ENCODE assay signal across 7 mouse cellular contexts in genomic region chr11:99206954-99207353, GRCm38 (mm10). TPM values are rescaled to one million over a fixed set of nuclear protein-coding genes. Genes with fewer than 3 reads are reported as not detected.
DNase-seq lines count a peak whose midpoint lies in the region; ATAC-seq and TF ChIP-seq lines count a peak whose summit lies in the region.

No protein-coding gene starts in this region.

- no peak for ATAC-seq in hindbrain, embryonic 11.5 days (ENCODE audit: low FRiP score)
- ATAC-seq in hindbrain, embryonic 16.5 days, result no peak
- ATAC-seq in Patski, result no peak
- ATAC-seq in liver, embryonic 12.5 days, result peak; percentile 92

- no peaks in the 10 kb centered on the region for H3K27me3 ChIP-seq in hindbrain, embryonic 11.5 days (ENCODE audit: control insufficient read depth, insufficient read depth, low read length)
- H3K27me3 ChIP-seq in hindbrain, embryonic 16.5 days (replicated peaks; ENCODE audit: control insufficient read depth, insufficient read depth, low read length), result no peaks in the 10 kb centered on the region
- H3K27me3 ChIP-seq in Patski, result no peaks in the 10 kb centered on the region
- no peaks in the 10 kb centered on the region for H3K27me3 ChIP-seq in liver, embryonic 12.5 days (replicated peaks)

- peak; percentile 71 for TF ChIP-seq CTCF in Patski (IDR thresholded peaks at IDR 0.05)

- no peaks in the 10 kb centered on the region for H3K4me1 ChIP-seq in hindbrain, embryonic 11.5 days (replicated peaks; ENCODE audit: control insufficient read depth, insufficient read depth, low read length)
- no peaks in the 10 kb centered on the region for H3K4me1 ChIP-seq in hindbrain, embryonic 16.5 days (ENCODE audit: control insufficient read depth, insufficient read depth, low read depth, low read length)
- peaks cover 21% of the 10 kb centered on the region for H3K4me1 ChIP-seq in liver, embryonic 12.5 days

- H3K36me3 ChIP-seq in hindbrain, embryonic 11.5 days (ENCODE audit: control insufficient read depth, insufficient read depth, low read length), result peaks cover 9% of the 10 kb centered on the region
- H3K36me3 ChIP-seq in hindbrain, embryonic 16.5 days (ENCODE audit: control insufficient read depth, insufficient read depth, low read length), result peaks cover 14% of the 10 kb centered on the region
- peaks cover 35% of the 10 kb centered on the region for H3K36me3 ChIP-seq in liver, embryonic 12.5 days

- no peak overlapping the region for H3K27ac ChIP-seq in hindbrain, embryonic 11.5 days (ENCODE audit: low read depth, low read length)
- no peak overlapping the region for H3K27ac ChIP-seq in hindbrain, embryonic 16.5 days (ENCODE audit: low read depth, low read length)
- no peak overlapping the region for H3K27ac ChIP-seq in liver, embryonic 12.5 days

- POLR2A ChIA-PET in Patski (lab: Charles Lee), result interaction anchor here (1.0 to 2.0 kb wide), 2 partner anchors 12 to 23 kb away, joined by 3 to 6 read pairs; no protein-coding TSS in a partner anchor

- no peak overlapping the region for H3K4me2 ChIP-seq in hindbrain, embryonic 11.5 days (replicated peaks; ENCODE audit: low read depth, low read length)
- H3K4me2 ChIP-seq in hindbrain, embryonic 16.5 days (ENCODE audit: low read length), result no peak overlapping the region
- H3K4me2 ChIP-seq in liver, embryonic 12.5 days, result no peak overlapping the region

- CTCF ChIA-PET in Patski (lab: Charles Lee), result interaction anchor here (1.0 to 1.9 kb wide), 5 partner anchors 12 to 23 kb away, joined by 3 to 5 read pairs (median 4); no protein-coding TSS in a partner anchor

- no peaks in the 10 kb centered on the region for H3K9me3 ChIP-seq in hindbrain, embryonic 11.5 days (ENCODE audit: control insufficient read depth, low read length)
- no peaks in the 10 kb centered on the region for H3K9me3 ChIP-seq in hindbrain, embryonic 16.5 days (ENCODE audit: control insufficient read depth, low read length)
- H3K9me3 ChIP-seq in liver, embryonic 12.5 days (replicated peaks), result no peaks in the 10 kb centered on the region

- no peak overlapping the region for H3K4me3 ChIP-seq in hindbrain, embryonic 11.5 days (ENCODE audit: low read depth, low read length)
- no peak overlapping the region for H3K4me3 ChIP-seq in hindbrain, embryonic 16.5 days (ENCODE audit: low read length)
- no peak overlapping the region for H3K4me3 ChIP-seq in liver, embryonic 12.5 days

- in situ Hi-C loops in Patski (cut with MboI; ENCODE audit: low pct_unique_long_range_greater_than_20kb), result no loop called here

- peak; percentile 46 for DNase-seq in hindbrain, embryonic 11.5 days (ENCODE audit: low spot score)
- peak; percentile 14 to 45 for DNase-seq in CD8-positive naive resting alpha-beta T cell, adult 2 months (ENCODE audit: low read depth in 2 of 2, low spot score in 2 of 2)
- DNase-seq in Patski (ENCODE audit: low read depth, low spot score), result no peak
- DNase-seq in urinary bladder, postnatal 25 days (ENCODE audit: low spot score), result no peak
- DNase-seq in gastrocnemius, postnatal 4 days (ENCODE audit: low spot score in 2 of 2), result no peak

- WGBS in hindbrain, embryonic 11.5 days, result 30% methylated on average over 2 of the region's 2 CpGs
- WGBS in hindbrain, embryonic 16.5 days, result 33% methylated on average over 2 of the region's 2 CpGs
- WGBS in liver, embryonic 12.5 days (ENCODE audit: insufficient replicate concordance), result 9% methylated on average over 2 of the region's 2 CpGs

- H3K9ac ChIP-seq in hindbrain, embryonic 11.5 days (ENCODE audit: low read depth, low read length), result no peak overlapping the region
- H3K9ac ChIP-seq in hindbrain, embryonic 16.5 days (ENCODE audit: low read depth, low read length), result no peak overlapping the region
- no peak overlapping the region for H3K9ac ChIP-seq in liver, embryonic 12.5 days

RNA-seq across cellular contexts. Expression of gene Smarce1, which starts 23.9 kb away (rescaled TPM):
- 217 and 219 TPM in 2 replicates for polyA plus RNA-seq in hindbrain, embryonic 11.5 days (2014; fragmentation: Nextera tagmentation; extraction: Ambion mirVana)
- 225 and 246 TPM in 2 replicates for polyA plus RNA-seq in hindbrain, embryonic 16.5 days (2015; fragmentation: Nextera tagmentation; extraction: Ambion mirVana)
- 135 TPM for polyA plus RNA-seq in Patski (2021)
- polyA plus RNA-seq in liver, embryonic 12.5 days (2016; fragmentation: Nextera tagmentation; extraction: Ambion mirVana), result 114 and 115 TPM in 2 replicates
- total RNA-seq in gastrocnemius, postnatal 4 days (2021), result 10 to 100 TPM; 92.4 to 98.6 TPM

RNA-seq across cellular contexts. Expression of gene Krt222, which starts 36.9 kb away (rescaled TPM):
- 0.67 and 0.80 TPM in 2 replicates for polyA plus RNA-seq in hindbrain, embryonic 11.5 days (2014; fragmentation: Nextera tagmentation; extraction: Ambion mirVana)
- 10.9 and 14.3 TPM in 2 replicates for polyA plus RNA-seq in hindbrain, embryonic 16.5 days (2015; fragmentation: Nextera tagmentation; extraction: Ambion mirVana)
- polyA plus RNA-seq in Patski (2021), result 0.14 TPM
- 0.04 and 0.08 TPM in 2 replicates for polyA plus RNA-seq in liver, embryonic 12.5 days (2016; fragmentation: Nextera tagmentation; extraction: Ambion mirVana)
- total RNA-seq in gastrocnemius, postnatal 4 days (2021), result 1 to 10 TPM; 2.0 to 2.6 TPM

RNA-seq across cellular contexts. Expression of gene Ccr7, which starts 52.1 kb away (rescaled TPM):
- polyA plus RNA-seq in hindbrain, embryonic 11.5 days (2014; fragmentation: Nextera tagmentation; extraction: Ambion mirVana), result 0.17 and 0.31 TPM in 2 replicates
- polyA plus RNA-seq in hindbrain, embryonic 16.5 days (2015; fragmentation: Nextera tagmentation; extraction: Ambion mirVana), result not detected in 2 replicates
- polyA plus RNA-seq in Patski (2021), result 0.12 TPM
- polyA plus RNA-seq in liver, embryonic 12.5 days (2016; fragmentation: Nextera tagmentation; extraction: Ambion mirVana), result 0.39 and 0.44 TPM in 2 replicates
- under 1 TPM; 0.12 to 0.18 TPM for total RNA-seq in gastrocnemius, postnatal 4 days (2021)

Comparison
In these comparisons a context has a peak if more than half of its experiments do, and no peak if none do; other contexts are left out.
1. DNase-seq: peak in hindbrain, embryonic 11.5 days (single experiment) and CD8-positive naive resting alpha-beta T cell, adult 2 months (2 of 2); none in Patski (single experiment), urinary bladder, postnatal 25 days (single experiment) and gastrocnemius, postnatal 4 days (0 of 2).